10 mouse cellular contexts compared by ENCODE assay signal in genomic region chr12:5214266-5214665, GRCm38 (mm10).
DNase-seq lines count a peak whose midpoint lies in the region; ATAC-seq lines count a peak whose summit lies in the region.
"Had no signal": no experiment of that assay in that cellular context is flagged by ENCODE, and none has a peak within 500 bp of the region (broad histone marks: within the 10 kb centered on the region; RNA-seq: fewer than 3 reads in every experiment).

No protein-coding gene starts in this region.

- no peaks in the 10 kb centered on the region for H3K36me3 ChIP-seq in heart, embryonic 13.5 days
- no peaks in the 10 kb centered on the region for H3K36me3 ChIP-seq in lung, embryonic 16.5 days (ENCODE audit: control insufficient read depth, insufficient read depth, low read length)
- H3K36me3 ChIP-seq in embryonic facial prominence, embryonic 15.5 days: no peaks in the 10 kb centered on the region
- peaks cover 3% of the 10 kb centered on the region; the same call in 1 of the 2 replicates for H3K36me3 ChIP-seq in limb, embryonic 15.5 days
- H3K36me3 ChIP-seq in liver, embryonic 11.5 days (ENCODE audit: control insufficient read depth, insufficient read depth, low read length): no peaks in the 10 kb centered on the region
- H3K36me3 ChIP-seq: neural tube, embryonic 13.5 days had no signal

- DNase-seq in heart, adult 9 months (ENCODE audit: low spot score in 2 of 2): no peak
- no peak for DNase-seq in lung, postnatal 14 days
- no peak for DNase-seq in liver, embryonic 11.5 days (ENCODE audit: low spot score)

- H3K4me3 ChIP-seq in heart, embryonic 13.5 days: no peak overlapping the region
- H3K4me3 ChIP-seq in lung, embryonic 16.5 days (ENCODE audit: low read length): no peak overlapping the region
- H3K4me3 ChIP-seq in embryonic facial prominence, embryonic 15.5 days (replicated peaks): no peak overlapping the region
- no peak overlapping the region for H3K4me3 ChIP-seq in limb, embryonic 15.5 days
- H3K4me3 ChIP-seq in liver, embryonic 11.5 days (ENCODE audit: low read depth, low read length): no peak overlapping the region
- H3K4me3 ChIP-seq: megakaryocyte, embryonic 14.5 days; neural tube, embryonic 13.5 days had no signal

- H3K27ac ChIP-seq in heart, embryonic 13.5 days (replicated peaks): peak overlapping the region; percentile 73
- peak overlapping the region; percentile 53 for H3K27ac ChIP-seq in lung, embryonic 16.5 days (ENCODE audit: low read length)
- H3K27ac ChIP-seq in embryonic facial prominence, embryonic 15.5 days (replicated peaks): peak overlapping the region; percentile 65; the same call in 1 of the 2 replicates
- H3K27ac ChIP-seq in limb, embryonic 15.5 days: peak overlapping the region; percentile 72; the same call in 1 of the 2 replicates
- no peak overlapping the region for H3K27ac ChIP-seq in liver, embryonic 11.5 days (ENCODE audit: low read depth, low read length)
- H3K27ac ChIP-seq: neural tube, embryonic 13.5 days had no signal

- no peak for ATAC-seq in heart, embryonic 13.5 days (ENCODE audit: extremely low read depth, insufficient number of reproducible peaks, low FRiP score, low TSS enrichment)
- no peak for ATAC-seq in lung, embryonic 16.5 days (ENCODE audit: low read depth)
- no peak for ATAC-seq in embryonic facial prominence, embryonic 15.5 days (ENCODE audit: insufficient number of reproducible peaks, low FRiP score, low TSS enrichment, low read depth)
- ATAC-seq in limb, embryonic 15.5 days (ENCODE audit: insufficient number of reproducible peaks, low FRiP score, low TSS enrichment, low read depth): no peak
- no peak for ATAC-seq in liver, embryonic 11.5 days (replicated peaks; ENCODE audit: low FRiP score)
- no peak for ATAC-seq in activated CD4-positive, CD25-positive, alpha-beta regulatory T cell, adult 4 months

- peaks cover 16% of the 10 kb centered on the region for H3K4me1 ChIP-seq in heart, embryonic 13.5 days
- peaks cover 19% of the 10 kb centered on the region for H3K4me1 ChIP-seq in lung, embryonic 16.5 days (replicated peaks; ENCODE audit: control insufficient read depth, insufficient read depth, low read length)
- peaks cover 41% of the 10 kb centered on the region for H3K4me1 ChIP-seq in embryonic facial prominence, embryonic 15.5 days
- H3K4me1 ChIP-seq in limb, embryonic 15.5 days: peaks cover 52% of the 10 kb centered on the region
- H3K4me1 ChIP-seq in liver, embryonic 11.5 days (replicated peaks; ENCODE audit: control insufficient read depth, insufficient read depth, low read length): no peaks in the 10 kb centered on the region
- H3K4me1 ChIP-seq: megakaryocyte, embryonic 14.5 days had no signal

- no peaks in the 10 kb centered on the region for H3K27me3 ChIP-seq in heart, embryonic 13.5 days (replicated peaks)
- H3K27me3 ChIP-seq in lung, embryonic 16.5 days (ENCODE audit: control insufficient read depth, insufficient read depth, low read depth, low read length): no peaks in the 10 kb centered on the region
- no peaks in the 10 kb centered on the region for H3K27me3 ChIP-seq in embryonic facial prominence, embryonic 15.5 days
- no peaks in the 10 kb centered on the region for H3K27me3 ChIP-seq in limb, embryonic 15.5 days
- H3K27me3 ChIP-seq in liver, embryonic 11.5 days (replicated peaks; ENCODE audit: control insufficient read depth, insufficient read depth, low read length): no peaks in the 10 kb centered on the region
- H3K27me3 ChIP-seq: neural tube, embryonic 13.5 days had no signal

- no peaks in the 10 kb centered on the region for H3K9me3 ChIP-seq in heart, embryonic 13.5 days
- H3K9me3 ChIP-seq in lung, embryonic 16.5 days (ENCODE audit: control insufficient read depth, low read length): no peaks in the 10 kb centered on the region
- H3K9me3 ChIP-seq in embryonic facial prominence, embryonic 15.5 days (replicated peaks): no peaks in the 10 kb centered on the region
- no peaks in the 10 kb centered on the region for H3K9me3 ChIP-seq in limb, embryonic 15.5 days
- no peaks in the 10 kb centered on the region for H3K9me3 ChIP-seq in liver, embryonic 11.5 days (ENCODE audit: control insufficient read depth, low read length)
- H3K9me3 ChIP-seq: neural tube, embryonic 13.5 days had no signal

- H3K4me2 ChIP-seq in heart, embryonic 13.5 days: no peak overlapping the region
- no peak overlapping the region for H3K4me2 ChIP-seq in lung, embryonic 16.5 days (ENCODE audit: low read depth, low read length)
- no peak overlapping the region for H3K4me2 ChIP-seq in embryonic facial prominence, embryonic 15.5 days (replicated peaks)
- H3K4me2 ChIP-seq in limb, embryonic 15.5 days: no peak overlapping the region
- no peak overlapping the region for H3K4me2 ChIP-seq in liver, embryonic 11.5 days
- H3K4me2 ChIP-seq: neural tube, embryonic 13.5 days had no signal

- 0 out of 2 replicates have a peak overlapping the region, but pooled peaks have one; percentile 33 for H3K9ac ChIP-seq in heart, embryonic 13.5 days
- no peak overlapping the region for H3K9ac ChIP-seq in lung, embryonic 16.5 days (ENCODE audit: low read length)
- no peak overlapping the region for H3K9ac ChIP-seq in embryonic facial prominence, embryonic 15.5 days
- H3K9ac ChIP-seq in limb, embryonic 15.5 days: no peak overlapping the region
- no peak overlapping the region for H3K9ac ChIP-seq in liver, embryonic 11.5 days (ENCODE audit: low read depth, low read length)
- H3K9ac ChIP-seq: neural tube, embryonic 13.5 days had no signal

- WGBS in heart, embryonic 13.5 days: 70% methylated on average over 9 of the region's 9 CpGs
- WGBS in lung, embryonic 16.5 days: 68% methylated on average over 9 of the region's 9 CpGs
- 74% methylated on average over 9 of the region's 9 CpGs for WGBS in embryonic facial prominence, embryonic 15.5 days
- WGBS in limb, embryonic 15.5 days: 70% methylated on average over 9 of the region's 9 CpGs
- 72% methylated on average over 9 of the region's 9 CpGs for whole genome bisulfite sequencing in liver, embryonic 11.5 days
